In the genomic region with DNA sequence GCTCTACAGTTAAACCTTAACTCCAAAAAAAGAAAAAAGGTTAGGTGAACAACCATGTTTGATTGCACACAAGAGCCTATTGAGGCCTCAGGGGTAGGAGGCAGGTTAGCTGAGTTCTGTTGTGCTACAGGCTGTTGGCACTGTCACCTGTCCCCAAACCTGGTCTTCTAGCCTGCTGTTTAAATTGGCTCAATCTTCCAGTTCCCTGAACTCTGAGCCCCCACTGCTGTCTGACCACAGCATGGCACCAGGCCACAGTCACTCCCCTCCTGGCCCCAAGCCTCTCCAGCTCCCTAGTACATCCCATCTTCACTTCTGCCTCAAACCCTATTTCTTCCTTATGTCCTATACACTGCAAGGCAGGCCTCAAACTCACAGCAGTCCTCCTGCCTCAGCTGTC, we compare ENCODE assay signal across 18 mouse cellular contexts. TPM values are rescaled to one million over a fixed set of nuclear protein-coding genes. Genes with fewer than 3 reads are reported as not detected.
DNase-seq lines count a peak whose midpoint lies in the region; TF ChIP-seq lines count a peak whose summit lies in the region.
"Had no signal": no experiment of that assay in that cellular context is flagged by ENCODE, and none has a peak within 500 bp of the region (broad histone marks: within the 10 kb centered on the region; RNA-seq: fewer than 3 reads in every experiment).

No protein-coding gene starts in this region.

- DNase-seq in liver, adult 2 months (ENCODE audit: extremely low read depth, low read depth, low spot score), result peak; percentile 95
- no peak for DNase-seq in liver
- peak; percentile 14 for DNase-seq in Muller cell, postnatal 12 days (ENCODE audit: inconsistent ontology term)
- peak; percentile 21 for DNase-seq in fat pad, adult 2 months (ENCODE audit: extremely low read depth, low read depth, low spot score)
- DNase-seq in kidney, postnatal 36 days, result no peak
- DNase-seq: adrenal gland, adult 8-10 months; adrenal gland, postnatal 14 days; adrenal gland, postnatal 36 days; cerebellum, adult 11-12 months; cerebellum, adult 2 months; cerebellum, adult 9-10 months; cerebellum, postnatal 10 days; cerebellum, postnatal 25 days had no signal

- no peaks in the 10 kb centered on the region for H3K27me3 ChIP-seq in liver, adult 2 months (ENCODE audit: control insufficient read depth, insufficient read depth, low read length)
- H3K27me3 ChIP-seq: embryonic facial prominence, embryonic 12.5 days; forebrain, embryonic 12.5 days; Patski had no signal

- peaks cover 11% of the 10 kb centered on the region; the same call in 1 of the 2 replicates for H3K36me3 ChIP-seq in liver, adult 2 months (ENCODE audit: control insufficient read depth, insufficient read depth, low read length)

- no peak overlapping the region for H3K9ac ChIP-seq in liver, adult 2 months (ENCODE audit: low read depth, low read length)
- H3K9ac ChIP-seq: embryonic facial prominence, embryonic 12.5 days; forebrain, embryonic 12.5 days had no signal

- H3K27ac ChIP-seq in liver, adult 2 months (replicated peaks; ENCODE audit: insufficient read depth, low read depth, low read length), result peak overlapping the region; percentile 42; the same call in 1 of the 2 replicates
- H3K27ac ChIP-seq: embryonic facial prominence, embryonic 10.5 days; embryonic facial prominence, embryonic 12.5 days; forebrain, embryonic 10.5 days; forebrain, embryonic 12.5 days had no signal

- H3K4me1 ChIP-seq in liver, adult 2 months (ENCODE audit: control insufficient read depth, insufficient read depth, low read length), result peaks cover 15% of the 10 kb centered on the region
- H3K4me1 ChIP-seq: embryonic facial prominence, embryonic 12.5 days; forebrain, embryonic 10.5 days; forebrain, embryonic 12.5 days had no signal

- no peak for TF ChIP-seq POLR2A in liver, adult 2 months (IDR thresholded peaks at IDR 0.05; ENCODE audit: extremely low read depth, insufficient read depth, low read length)

- H3K4me3 ChIP-seq in liver, adult 2 months (ENCODE audit: insufficient read depth, low read depth, low read length), result no peak overlapping the region
- H3K4me3 ChIP-seq: embryonic facial prominence, embryonic 10.5 days; embryonic facial prominence, embryonic 12.5 days; forebrain, embryonic 10.5 days; forebrain, embryonic 12.5 days had no signal

- no peak for TF ChIP-seq CTCF in liver, adult 2 months (IDR thresholded peaks at IDR 0.05; ENCODE audit: low read depth, low read length)

- H3K79me2 ChIP-seq in liver, adult 2 months (ENCODE audit: control insufficient read depth, insufficient read depth, low read length), result no peaks in the 10 kb centered on the region

RNA-seq across cellular contexts. Expression of gene Gpatch1, which starts 17.4 kb away (rescaled TPM):
- 4.1 and 5.3 TPM in 2 replicates for total RNA-seq in liver, adult 2 months (2014; rRNA removed)
- 1.9 and 2.5 TPM in 2 replicates for polyA plus RNA-seq in liver, adult 2 months (2012; rRNA removed)

RNA-seq across cellular contexts. Expression of gene Rhpn2, which starts 33.2 kb away (rescaled TPM):
- 14.0 and 18.5 TPM in 2 replicates for total RNA-seq in liver, adult 2 months (2014; rRNA removed)
- polyA plus RNA-seq in liver, adult 2 months (2012; rRNA removed), result 6.8 and 6.9 TPM in 2 replicates

Comparison
In these comparisons a context has a peak if more than half of its experiments do, and no peak if none do; other contexts are left out.
1. DNase-seq: peak in liver, adult 2 months (single experiment), Muller cell, postnatal 12 days (single experiment) and fat pad, adult 2 months (single experiment); none in liver (single experiment) and kidney, postnatal 36 days (0 of 2).